Mouse (Mus musculus) kidney, embryonic 14.5 days (tissue): ENCODE data around the gene Orai3. TPM values are rescaled to one million over a fixed set of nuclear protein-coding genes. Genes with fewer than 3 reads are reported as not detected.
A peak's percentile ranks its signal among the peaks of the same experiment; 100 is the strongest.

ENCODE experiments used
- ATAC-seq: fragments of 200-750 bp; cut with Nextera tagmentation; 2 replicates; pipeline ENCODE4 v1.8.0; 2017; ENCODE audit warnings: moderate number of reproducible peaks, mild to moderate bottlenecking, moderate TSS enrichment, moderate library complexity; ENCODE audit not compliant: low FRiP score, low TSS enrichment
- H3K27ac ChIP-seq: fragments of 300-500 bp; sonication (generic); 2 replicates; pipeline ENCODE4 v1.5.1; 2014; ENCODE audit warnings: low read depth, mild to moderate bottlenecking, low read length, moderate library complexity, mixed read lengths
- H3K27me3 ChIP-seq: fragments of 300-500 bp; sonication (generic); 2 replicates; pipeline ENCODE4 v1.6.1; 2014; ENCODE audit warnings: mild to moderate bottlenecking, low read length; ENCODE audit not compliant: control insufficient read depth, insufficient read depth
- H3K36me3 ChIP-seq: fragments of 300-500 bp; sonication (generic); 2 replicates; pipeline ENCODE4 v1.6.1; 2014; ENCODE audit warnings: low read length, mixed read lengths; ENCODE audit not compliant: control insufficient read depth, insufficient read depth
- H3K4me1 ChIP-seq: fragments of 300-500 bp; sonication (generic); 2 replicates; pipeline ENCODE4 v1.6.1; 2014; ENCODE audit warnings: low read length, mixed read lengths; ENCODE audit not compliant: control insufficient read depth, insufficient read depth
- H3K4me2 ChIP-seq: fragments of 300-500 bp; sonication (generic); replicated peaks from 2 replicates; pipeline ENCODE4 v1.6.1; 2014; ENCODE audit warnings: low read depth, mild to moderate bottlenecking, low read length
- H3K4me3 ChIP-seq: fragments of 300-500 bp; sonication (generic); 2 replicates; pipeline ENCODE4 v1.5.1; 2014; ENCODE audit warnings: mild to moderate bottlenecking, low read length
- H3K9ac ChIP-seq: fragments of 300-500 bp; sonication (generic); 2 replicates; pipeline ENCODE4 v1.6.1; 2014; ENCODE audit warnings: low read depth, mild to moderate bottlenecking, low read length, moderate library complexity
- H3K9me3 ChIP-seq: fragments of 300-500 bp; sonication (generic); 2 replicates; pipeline ENCODE4 v1.6.1; 2016; ENCODE audit warnings: low read length; ENCODE audit not compliant: control insufficient read depth
- WGBS: fragments of 180-500 bp; shearing (Covaris S2); extraction: QIAGEN DNeasy Blood & Tissue Kit; methylation state at CpG from one replicate; pipeline ENCODE4 v1.1.7; 2014; 5-methylcytosine and 5-hydroxymethylcytosine counted together
- polyA plus RNA-seq: library from polyadenylated mRNA; unstranded; fragments of >200 nt; fragmentation: Nextera tagmentation; extraction: Ambion mirVana; gene quantifications from 2 replicates; pipeline ENCODE4 v1.2.1, GENCODE M21; 2014

The Orai3 gene
- polyA plus RNA-seq, 1 experiment from 2014 or later, result 19.7 TPM

DNA sequence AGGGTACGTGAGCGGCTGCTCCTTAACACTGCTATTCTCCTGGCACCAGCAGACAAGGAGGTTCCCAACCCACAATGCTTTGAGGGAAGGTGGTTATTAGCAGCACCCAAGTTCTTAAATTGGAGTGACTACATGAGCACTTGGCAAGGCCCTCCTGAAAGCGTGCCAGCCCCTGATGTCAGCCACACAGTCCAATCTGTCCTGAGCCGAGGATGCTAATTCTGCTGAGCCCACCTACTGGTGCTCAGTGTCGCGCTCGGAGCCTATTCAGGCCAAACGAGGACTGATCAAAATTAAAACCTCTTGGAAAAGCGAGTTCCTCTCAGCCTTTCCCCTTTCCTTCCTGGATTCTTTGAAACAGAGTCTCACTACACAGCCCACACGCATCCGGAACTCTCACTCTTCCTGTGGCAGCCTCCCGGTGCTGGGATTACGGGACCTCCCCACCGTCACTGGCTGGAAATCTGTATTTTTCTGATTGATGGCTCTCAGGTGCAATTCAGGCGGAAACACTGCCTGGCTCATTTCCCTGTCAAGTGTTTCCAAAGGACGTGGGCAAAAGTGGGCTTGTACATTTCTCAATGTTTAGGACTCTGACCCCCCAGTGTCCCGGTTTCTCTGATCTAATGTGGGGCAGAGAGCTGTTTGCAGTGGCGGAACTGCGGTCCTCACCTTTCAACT lies 44.8 kb downstream of the Orai3 start:
- Histone ChIP-seq H3K27ac (peak overlapping the region; percentile 17; the same call in 1 of the 2 replicates), H3K9me3 (no peaks in the 10 kb centered on the region), H3K4me1 (peaks cover 5% of the 10 kb centered on the region; the same call in 1 of the 2 replicates), H3K27me3 (no peaks in the 10 kb centered on the region), H3K36me3 (no peaks in the 10 kb centered on the region; the same call in 1 of the 2 replicates), H3K9ac (peak overlapping the region; percentile 18; the same call in 1 of the 2 replicates), H3K4me2 (no peak overlapping the region), H3K4me3 (no peak overlapping the region)
- 64% methylated on average over 19 of the region's 19 CpGs for WGBS
- ATAC-seq, result no peak

DNA sequence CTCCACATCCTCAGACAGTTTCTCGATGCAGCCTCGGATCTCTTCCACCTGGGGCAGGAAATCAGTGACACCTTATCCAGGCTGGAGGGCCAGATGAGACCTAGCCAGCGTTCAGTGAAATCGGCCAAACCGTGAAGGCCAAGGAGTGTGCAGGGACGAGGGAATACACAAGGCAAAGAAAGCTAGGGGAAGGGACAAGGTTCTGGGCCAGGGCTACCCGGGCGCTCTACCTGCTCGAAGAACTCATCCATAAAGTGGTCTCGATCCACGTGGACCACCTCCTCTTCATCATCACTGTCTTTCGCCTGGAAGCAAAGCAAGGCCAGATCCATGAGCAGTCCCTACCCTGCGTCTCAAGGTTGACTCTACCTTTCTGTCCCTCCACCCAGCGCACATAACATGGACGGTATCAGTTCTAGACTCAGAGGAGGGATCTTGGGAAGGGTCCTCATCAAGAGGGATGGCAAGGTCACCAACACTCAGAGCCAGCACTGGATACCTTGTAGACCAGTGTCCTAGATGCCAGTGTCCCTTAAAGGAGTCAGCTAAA lies 45.6 kb downstream of the Orai3 start:
- Histone ChIP-seq H3K4me2 (no peak overlapping the region), H3K27me3 (no peaks in the 10 kb centered on the region), H3K9ac (peak overlapping the region; percentile 18; the same call in 1 of the 2 replicates), H3K9me3 (no peaks in the 10 kb centered on the region), H3K4me3 (no peak overlapping the region), H3K27ac (0 out of 2 replicates have a peak overlapping the region, but pooled peaks have one; percentile 17), H3K4me1 (peaks cover 5% of the 10 kb centered on the region; the same call in 1 of the 2 replicates), H3K36me3 (no peaks in the 10 kb centered on the region; the same call in 1 of the 2 replicates)
- WGBS, result 80% methylated on average over 15 of the region's 15 CpGs
- ATAC-seq, result no peak

DNA sequence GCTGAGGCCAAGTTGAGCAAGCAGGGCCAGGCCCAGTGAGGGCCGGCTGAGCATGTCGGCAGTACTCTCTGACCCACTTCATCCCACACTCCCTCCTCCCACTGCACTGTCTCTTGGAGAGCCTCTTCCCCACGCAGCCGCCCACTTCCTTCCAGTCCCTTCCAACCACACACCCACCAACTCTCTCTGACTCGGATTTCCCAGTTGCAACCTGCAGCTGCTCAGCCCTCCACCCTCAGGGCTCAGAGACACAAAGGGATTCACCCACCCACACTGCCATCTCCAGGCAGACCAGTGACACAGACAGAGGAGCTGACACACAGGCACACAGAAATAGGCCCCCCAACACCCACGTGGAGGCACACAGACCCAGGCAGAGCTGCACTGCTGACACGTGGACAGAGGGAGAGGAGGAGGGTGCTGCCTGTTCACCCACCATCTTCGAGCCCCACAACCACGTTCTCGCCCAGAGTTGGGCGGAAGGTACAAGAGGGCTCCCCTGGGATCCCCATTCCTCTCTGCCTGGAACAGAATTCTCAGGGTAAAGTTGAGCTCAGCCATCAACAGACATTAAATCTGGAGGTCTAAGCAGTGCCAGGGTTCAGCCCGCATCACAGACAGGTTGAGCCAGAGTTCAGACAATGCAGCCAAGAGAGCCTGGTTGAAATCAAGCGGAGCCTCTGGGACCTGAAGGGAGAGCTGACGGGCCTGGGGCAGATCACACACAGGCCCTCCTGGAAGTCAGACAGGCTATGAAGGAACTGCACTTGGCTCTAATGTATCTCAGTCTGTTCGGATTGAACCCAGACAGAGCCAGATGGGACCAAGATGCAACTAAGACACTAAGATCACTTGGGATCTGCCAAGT lies 46.6 kb downstream of the Orai3 start:
- Histone ChIP-seq H3K27ac (peak overlapping the region; percentile 51; the same call in 1 of the 2 replicates), H3K9me3 (no peaks in the 10 kb centered on the region), H3K4me3 (no peak overlapping the region), H3K4me2 (no peak overlapping the region), H3K9ac (peak overlapping the region; percentile 31; the same call in 1 of the 2 replicates), H3K27me3 (no peaks in the 10 kb centered on the region), H3K36me3 (no peaks in the 10 kb centered on the region; the same call in 1 of the 2 replicates), H3K4me1 (peaks cover 11% of the 10 kb centered on the region; the same call in 1 of the 2 replicates)
- peak; percentile 47 for ATAC-seq
- 53% methylated on average over 15 of the region's 15 CpGs for WGBS

DNA sequence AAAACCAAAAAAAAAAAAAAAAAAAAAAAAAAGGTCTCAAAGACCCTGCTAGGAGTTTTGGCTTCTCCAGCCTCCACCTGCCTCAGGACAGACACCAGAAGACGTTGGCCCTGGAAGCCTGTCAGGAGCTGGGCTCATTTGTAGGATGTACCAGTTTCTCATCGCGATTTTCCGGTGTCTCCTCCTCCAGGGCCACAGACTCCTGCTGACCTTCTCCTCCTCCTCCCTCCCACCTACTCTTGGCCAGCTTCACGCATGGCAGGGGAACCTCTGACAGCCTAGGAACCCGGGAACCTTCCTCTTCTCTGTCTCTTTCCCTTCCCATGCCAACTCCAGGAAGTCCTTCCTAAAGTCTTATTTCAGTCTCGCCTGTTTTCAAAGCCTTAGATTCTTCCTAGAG lies 47.4 kb downstream of the Orai3 start:
- H3K4me2 ChIP-seq, result no peak overlapping the region
- 64% methylated on average over 7 of the region's 7 CpGs for WGBS
- H3K27me3 ChIP-seq, result no peaks in the 10 kb centered on the region
- no peak overlapping the region for H3K27ac ChIP-seq
- H3K9me3 ChIP-seq, result no peaks in the 10 kb centered on the region
- no peak for ATAC-seq
- no peak overlapping the region for H3K4me3 ChIP-seq
- peaks cover 11% of the 10 kb centered on the region; the same call in 1 of the 2 replicates for H3K4me1 ChIP-seq
- no peak overlapping the region for H3K9ac ChIP-seq
- H3K36me3 ChIP-seq, result no peaks in the 10 kb centered on the region; the same call in 1 of the 2 replicates

DNA sequence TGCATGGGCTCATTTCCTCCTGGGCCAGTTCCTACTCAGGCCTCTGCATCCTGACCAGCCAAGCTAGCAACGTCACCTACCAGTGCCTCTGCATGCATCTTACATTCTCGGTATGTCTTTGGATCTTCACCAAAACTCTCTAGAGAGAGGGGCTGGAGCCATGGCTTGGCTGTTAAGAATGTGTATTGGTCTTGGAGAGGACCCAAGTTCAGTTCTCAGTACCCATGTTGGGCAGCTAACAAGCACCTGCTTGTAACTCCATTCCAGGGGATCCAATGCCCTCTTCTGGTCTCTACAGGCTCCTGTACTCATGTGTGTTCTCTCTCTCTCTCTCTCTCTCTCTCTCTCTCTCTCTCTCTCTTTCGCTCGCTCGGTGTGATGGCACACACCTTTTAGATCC lies 48.2 kb downstream of the Orai3 start:
- no peak for ATAC-seq
- H3K9ac ChIP-seq, result no peak overlapping the region
- H3K9me3 ChIP-seq, result no peaks in the 10 kb centered on the region
- no peak overlapping the region for H3K27ac ChIP-seq
- H3K27me3 ChIP-seq, result no peaks in the 10 kb centered on the region
- H3K36me3 ChIP-seq, result no peaks in the 10 kb centered on the region
- no peak overlapping the region for H3K4me2 ChIP-seq
- 88% methylated on average over 5 of the region's 5 CpGs for WGBS
- H3K4me1 ChIP-seq, result peaks cover 14% of the 10 kb centered on the region; the same call in 1 of the 2 replicates
- no peak overlapping the region for H3K4me3 ChIP-seq

DNA sequence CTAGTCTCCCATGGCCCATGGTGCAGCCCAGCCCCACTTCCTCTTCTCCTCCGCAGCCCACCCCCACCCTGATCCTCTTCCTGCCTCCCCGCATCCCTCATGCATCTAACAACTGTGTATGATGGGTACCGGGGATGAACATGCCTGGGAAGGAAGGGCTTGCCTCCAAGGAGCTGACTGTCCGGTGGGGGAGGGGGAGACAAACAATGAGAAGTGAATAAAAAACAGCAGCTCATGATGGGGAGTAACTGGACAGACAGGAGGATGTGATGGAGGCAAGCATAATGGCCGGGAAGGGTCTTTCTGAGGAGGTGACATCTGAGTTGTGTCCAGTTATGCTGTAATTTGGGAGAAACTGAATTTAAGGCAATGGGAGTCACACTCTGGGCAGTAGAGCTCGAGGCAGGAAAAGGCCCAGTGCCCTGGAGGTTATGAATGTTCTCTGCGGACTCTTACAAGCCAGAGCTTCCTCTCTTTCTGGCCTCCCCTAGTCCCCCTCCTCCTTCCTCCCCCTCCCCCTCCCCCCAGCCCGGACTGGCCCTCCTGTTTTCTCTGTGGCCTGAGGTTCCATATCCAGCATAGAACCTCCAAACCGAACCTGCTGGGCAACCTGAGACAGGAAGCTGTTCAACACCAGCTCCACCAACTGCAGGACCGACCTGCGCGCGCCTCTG lies 51.4 kb downstream of the Orai3 start:
- Histone ChIP-seq H3K4me3 (no peak overlapping the region), H3K4me1 (peaks cover 27% of the 10 kb centered on the region; the same call in 1 of the 2 replicates), H3K27ac (peak overlapping the region; percentile 66), H3K27me3 (no peaks in the 10 kb centered on the region), H3K9me3 (no peaks in the 10 kb centered on the region), H3K36me3 (no peaks in the 10 kb centered on the region), H3K9ac (no peak overlapping the region), H3K4me2 (no peak overlapping the region)
- WGBS, result 58% methylated on average over 13 of the region's 13 CpGs
- ATAC-seq, result no peak

DNA sequence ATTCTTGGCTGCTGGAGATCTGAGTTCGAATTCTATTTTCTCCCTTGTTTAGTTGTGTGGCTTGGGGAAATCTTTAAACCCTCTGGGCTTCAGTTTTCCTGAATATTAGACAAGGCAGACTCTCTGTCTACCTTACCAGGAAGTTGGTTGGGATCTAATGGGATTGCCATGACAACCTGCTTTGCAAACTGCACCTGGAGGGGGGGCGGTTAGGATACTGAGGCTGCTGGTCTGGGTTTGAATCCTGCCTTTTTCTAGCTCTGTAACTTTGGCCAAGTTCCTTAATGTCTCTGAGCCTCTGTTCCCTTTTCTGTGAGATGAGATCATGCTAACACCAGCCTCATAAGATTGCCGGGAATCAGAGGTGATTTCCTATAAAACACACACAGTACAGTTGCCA lies 52.9 kb downstream of the Orai3 start:
- H3K4me1 ChIP-seq, result peaks cover 27% of the 10 kb centered on the region; the same call in 1 of the 2 replicates
- H3K4me2 ChIP-seq, result no peak overlapping the region
- no peak overlapping the region for H3K9ac ChIP-seq
- H3K9me3 ChIP-seq, result no peaks in the 10 kb centered on the region
- 87% methylated on average over 3 of the region's 3 CpGs for WGBS
- no peaks in the 10 kb centered on the region for H3K27me3 ChIP-seq
- H3K36me3 ChIP-seq, result no peaks in the 10 kb centered on the region
- no peak for ATAC-seq
- no peak overlapping the region for H3K27ac ChIP-seq
- H3K4me3 ChIP-seq, result no peak overlapping the region
